Mouse (Mus musculus) kidney, adult 2 months (tissue): ENCODE results near the gene Acot1.

Source experiments
- CTCF ChIP-seq: fragments of 200-500 bp; conservative IDR thresholded peaks from 2 replicates; pipeline ENCODE4 v1.5.1; 2011; ENCODE audit warnings: low read depth, mild to moderate bottlenecking, control low read depth, low read length, moderate library complexity, mixed read lengths; ENCODE audit not compliant: insufficient read depth, insufficient read length
- POLR2A ChIP-seq: fragments of 200-500 bp; IDR thresholded peaks from one replicate; pipeline ENCODE4 v1.6.1; 2011; ENCODE audit warnings: low read depth, low read length, control low read depth

DNA sequence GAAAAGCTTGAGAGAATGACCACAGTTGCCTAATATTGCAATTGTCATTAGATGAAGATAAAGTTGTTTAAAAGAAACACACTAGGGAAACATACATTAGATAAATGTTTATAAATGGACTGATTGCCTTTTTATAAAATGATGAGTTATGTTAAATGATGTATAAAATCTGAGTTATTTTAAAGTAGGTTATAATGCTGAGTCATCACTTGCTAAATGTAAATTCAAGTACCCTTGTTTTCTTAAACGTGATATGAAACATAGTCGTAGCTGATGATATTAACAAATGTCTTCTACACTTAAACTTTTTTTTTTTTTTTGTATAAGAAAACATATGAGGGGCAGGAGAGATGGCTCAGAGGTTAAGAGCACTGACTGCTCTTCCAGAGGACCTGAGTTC lies 54.5 kb downstream of the Acot1 start:
- TF ChIP-seq POLR2A (no peak), CTCF (no peak)
